Mouse (Mus musculus): ENCODE results near the gene Erich3.

DNA sequence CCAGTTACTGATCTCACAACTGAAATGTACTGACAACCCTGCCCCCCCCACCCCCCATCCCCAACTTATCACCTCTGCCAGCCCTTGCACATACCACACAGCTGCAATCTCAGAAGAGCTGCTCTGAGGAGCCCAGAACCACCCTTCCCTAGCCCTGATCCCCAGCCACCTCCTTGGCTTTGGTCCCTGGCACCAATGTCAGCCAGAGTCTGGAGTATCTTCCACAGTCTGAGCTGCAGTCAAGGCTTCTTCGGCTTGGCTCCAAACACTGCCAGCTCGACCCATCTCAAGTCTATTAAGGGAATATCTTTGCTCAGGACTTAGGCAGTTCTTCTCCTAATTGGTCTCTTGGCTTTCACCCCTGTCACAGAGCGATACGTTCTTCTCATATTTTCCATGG, 129.9 kb downstream of the Erich3 start:
- TF ChIP-seq CTCF (IDR thresholded peaks at IDR 0.05; ENCODE audit: borderline replicate concordance, insufficient read depth, low read depth, low read length) (no peak), POLR2A (IDR thresholded peaks at IDR 0.05; ENCODE audit: borderline replicate concordance, insufficient read depth, low read length) (no peak)
